Mouse (Mus musculus): ENCODE results near the gene Npas3.
A peak's percentile ranks its signal among the peaks of the same experiment; 100 is the strongest.
"Not testable (repeated sequence)": the region's sequence is repeated elsewhere in the genome, so short reads cannot be mapped to it uniquely, and the experiment has no call there.

The Npas3 gene

GRCm38 (mm10) chr12:53248101-53248727 lies at the start of gene Npas3:
Npas3 (plus strand) TSS chr12:53248677.
- DNase-seq (ENCODE audit: low spot score in 2 of 2), result peak; percentile 75 to 81

DNA sequence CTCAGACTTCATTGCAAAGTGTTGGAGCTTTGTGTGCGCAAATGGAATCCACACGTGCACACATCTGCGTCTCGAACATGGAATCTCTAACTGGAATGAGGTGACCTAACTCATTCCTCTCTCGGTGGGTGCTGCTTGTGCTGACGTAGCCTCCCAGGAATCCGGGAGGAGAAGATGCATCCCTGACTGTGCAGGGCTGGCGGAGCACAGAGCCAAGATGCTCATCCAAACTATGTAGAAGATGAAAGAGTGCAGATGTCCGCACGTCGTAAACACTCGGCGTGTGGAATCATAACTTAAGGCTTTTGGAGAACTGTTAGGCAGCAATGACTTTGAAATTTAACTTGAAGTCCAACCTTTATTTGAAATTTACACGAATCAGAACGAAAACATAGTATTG lies 31.3 kb upstream of the Npas3 start:
- no peak for DNase-seq (ENCODE audit: low spot score in 2 of 2)

- no peak for DNase-seq (ENCODE audit: low spot score in 2 of 2)
These were observed 25.7 kb upstream of the Npas3 start for GRCm38 (mm10) chr12:53222742-53223141.

DNA sequence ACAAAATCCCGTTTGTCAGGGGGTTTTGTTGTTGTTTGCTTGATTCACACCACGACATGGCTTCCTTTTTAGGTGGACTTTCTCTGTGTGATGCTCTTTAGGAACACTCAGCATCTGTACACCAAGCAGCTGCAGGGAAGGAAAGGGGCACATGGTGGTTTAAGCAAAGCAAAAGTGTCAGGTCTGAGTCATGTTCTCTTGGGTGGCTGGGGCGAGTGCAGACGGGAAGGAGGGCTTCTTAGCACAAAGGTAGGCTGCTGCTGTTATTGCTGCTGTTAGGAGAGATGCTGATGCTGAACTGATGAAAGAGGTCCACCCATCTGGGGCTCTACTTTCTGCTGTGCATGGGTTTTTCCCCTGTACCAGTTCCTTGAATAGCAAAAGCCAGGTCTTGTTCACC lies 21.1 kb upstream of the Npas3 start:
- DNase-seq (ENCODE audit: low spot score in 2 of 2), result no peak

- DNase-seq (ENCODE audit: low spot score in 2 of 2), result no peak
These were observed 19.1 kb upstream of the Npas3 start for GRCm38 (mm10) chr12:53229419-53229818.

GRCm38 (mm10) chr12:53246181-53246580 lies 2.3 kb upstream of the Npas3 start:
- no peak for DNase-seq (ENCODE audit: low spot score in 2 of 2)

GRCm38 (mm10) chr12:53246581-53247490 lies 1.6 kb upstream of the Npas3 start:
- peak; percentile 50 to 61 for DNase-seq (ENCODE audit: low spot score in 2 of 2)

DNA sequence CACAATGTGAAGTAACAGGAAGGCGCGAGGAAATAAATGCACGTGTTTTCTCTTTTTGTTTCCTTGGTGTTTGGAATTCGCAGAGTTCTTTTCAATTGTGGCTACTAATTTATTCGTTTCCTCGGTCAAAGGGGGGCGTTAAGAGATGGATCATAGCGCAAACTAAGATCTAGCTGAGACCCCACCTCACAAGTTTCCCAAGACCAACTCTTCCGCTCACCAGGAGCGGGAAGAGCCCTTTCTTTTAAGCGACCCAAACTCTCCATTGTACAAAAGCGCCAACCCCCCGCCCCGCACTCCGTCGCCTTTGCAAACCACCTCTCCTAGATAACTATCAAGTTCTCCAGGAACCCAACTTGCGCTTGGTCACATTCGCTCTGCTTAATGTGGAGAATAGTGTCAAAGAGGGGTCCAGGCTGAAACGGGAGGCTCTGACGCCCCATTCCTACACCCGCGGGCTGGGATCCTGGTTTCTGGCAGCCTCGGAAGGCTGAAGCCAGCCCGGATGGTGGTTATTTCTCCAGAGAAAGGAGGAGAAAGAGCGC lies 914 bp upstream of the Npas3 start:
- no peak for DNase-seq (ENCODE audit: low spot score in 2 of 2)

- peak; percentile 27 to 35 for DNase-seq (ENCODE audit: low spot score in 2 of 2)
These were observed 319 bp downstream of the Npas3 start for GRCm38 (mm10) chr12:53248796-53249195.

- DNase-seq (ENCODE audit: low spot score in 2 of 2), result peak; percentile 59 to 67
These were observed 3.3 kb downstream of the Npas3 start for GRCm38 (mm10) chr12:53251701-53252181.

DNA sequence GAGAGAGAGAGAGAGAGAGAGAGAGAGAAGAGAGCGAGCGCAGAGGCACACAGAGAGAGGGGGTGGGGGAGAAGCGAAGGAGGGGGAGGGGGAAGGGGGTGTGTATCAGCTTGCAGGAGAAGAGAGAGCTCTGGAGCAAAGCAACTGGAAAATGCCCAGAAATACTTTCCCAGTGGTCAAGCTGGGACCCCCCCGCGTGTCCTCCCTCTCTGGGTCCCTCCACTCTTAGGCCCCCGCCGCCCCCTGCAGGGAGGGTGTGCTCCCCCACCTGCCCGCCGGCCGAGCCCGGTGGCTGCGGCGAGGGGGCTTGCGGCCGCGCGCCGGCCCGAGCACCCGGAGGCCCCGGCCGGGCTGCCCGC lies 3.7 kb downstream of the Npas3 start:
- peak; percentile 40 to 44 for DNase-seq (ENCODE audit: low spot score in 2 of 2)

DNA sequence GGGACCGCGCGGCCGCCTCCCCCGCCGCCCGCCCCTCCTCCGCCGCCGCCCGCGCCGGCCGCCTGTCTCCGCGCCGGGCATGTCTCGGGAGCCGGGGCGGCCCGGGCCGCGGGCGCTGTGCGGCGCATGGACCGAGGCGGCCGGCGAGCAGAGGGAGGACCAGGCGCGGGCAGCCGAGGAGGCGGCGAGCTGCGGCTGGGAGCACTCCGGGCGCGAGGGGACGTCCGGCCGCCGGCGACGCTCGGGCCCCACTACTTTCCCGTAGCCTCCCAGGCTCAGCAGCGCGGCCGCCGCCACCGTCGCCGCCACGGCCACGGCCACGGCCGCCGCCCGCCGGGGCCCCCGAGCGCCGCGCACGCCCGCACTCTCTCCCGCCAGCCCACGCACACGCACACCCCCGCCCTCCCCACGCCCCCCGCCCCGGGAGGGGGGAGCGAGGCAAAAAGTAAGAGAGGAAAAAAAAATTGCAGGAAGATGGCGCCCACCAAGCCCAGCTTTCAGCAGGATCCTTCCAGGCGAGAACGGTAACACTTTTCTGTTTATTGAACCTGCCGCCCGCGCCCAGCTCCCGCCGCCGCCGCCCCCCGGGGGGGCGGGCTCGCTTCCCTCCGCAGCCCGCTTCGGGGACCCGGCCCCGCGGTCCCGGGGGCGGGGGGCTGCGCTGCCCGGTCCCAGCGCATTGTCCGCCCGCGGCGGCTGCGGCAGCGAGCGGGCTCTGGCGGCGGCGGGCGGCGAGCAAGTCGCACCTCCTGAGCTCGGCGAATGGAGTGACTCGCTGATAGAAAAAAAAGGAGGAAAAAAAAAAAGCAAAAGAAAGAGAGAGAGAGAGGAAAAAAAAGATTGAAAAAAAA lies 4.3 kb downstream of the Npas3 start:
- DNase-seq (ENCODE audit: low spot score in 2 of 2), result peak; percentile 34 to 43

GRCm38 (mm10) chr12:53253461-53254159 lies 5.1 kb downstream of the Npas3 start:
- DNase-seq (ENCODE audit: low spot score in 2 of 2), result peak; percentile 40 to 42

DNA sequence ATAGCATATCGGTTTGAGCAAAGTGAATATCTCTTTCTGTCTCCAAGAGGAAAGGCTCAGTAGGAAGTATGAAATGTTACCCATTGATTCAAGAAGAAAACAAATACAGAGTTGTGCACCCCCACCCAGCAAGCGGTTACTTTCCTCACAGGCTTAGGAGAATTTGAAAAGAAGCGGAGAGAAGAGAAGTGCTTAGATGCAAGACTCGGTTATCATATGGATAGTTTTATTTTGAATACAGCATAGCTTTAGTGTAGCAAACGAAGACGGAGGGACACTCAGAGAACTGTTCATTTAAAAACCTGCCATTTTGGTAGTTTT lies 5.6 kb downstream of the Npas3 start:
- no peak for DNase-seq (ENCODE audit: low spot score in 2 of 2)

DNA sequence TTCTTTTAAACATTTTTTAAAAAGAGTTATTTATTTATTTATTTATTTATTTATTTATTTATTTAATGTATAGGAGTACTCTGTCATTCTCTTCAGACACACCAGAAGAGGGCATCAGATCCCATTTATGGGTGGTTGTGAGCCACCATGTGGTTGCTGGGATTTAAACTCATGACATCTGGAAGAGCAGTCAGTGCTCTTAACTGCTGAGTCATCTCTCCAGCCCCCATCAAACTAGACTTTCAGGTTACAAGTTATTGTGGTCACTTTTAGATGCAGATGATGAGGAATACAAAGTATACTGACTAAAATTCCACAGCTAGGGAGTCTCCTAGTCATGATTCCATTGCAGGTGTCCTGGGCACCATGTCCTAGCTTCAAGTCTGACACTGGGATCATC lies 26.0 kb downstream of the Npas3 start:
- not testable (repeated sequence) for DNase-seq (ENCODE audit: low spot score in 2 of 2)

DNA sequence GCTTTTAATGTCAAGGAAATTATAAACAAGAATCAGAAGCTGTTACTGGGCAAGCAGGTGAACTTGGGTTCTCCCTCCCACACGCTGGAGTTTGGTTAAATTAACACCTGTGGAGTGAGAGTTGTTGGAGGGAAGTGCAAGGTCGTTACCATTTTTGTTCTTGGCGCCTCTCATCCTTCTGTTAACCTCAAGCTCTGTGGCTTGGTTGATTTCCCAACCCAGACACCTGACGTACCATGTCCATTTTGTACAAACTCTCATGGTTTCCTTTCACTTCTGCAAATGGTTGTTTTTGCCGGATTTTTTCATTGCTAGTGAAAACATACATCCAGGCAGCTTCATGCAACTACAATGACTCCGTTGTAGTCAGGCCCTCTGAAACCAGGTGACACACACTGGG lies 28.9 kb downstream of the Npas3 start:
- DNase-seq (ENCODE audit: low spot score in 2 of 2), result no peak

- DNase-seq (ENCODE audit: low spot score in 2 of 2), result no peak
These were observed 41.9 kb downstream of the Npas3 start for GRCm38 (mm10) chr12:53290341-53290740.

DNA sequence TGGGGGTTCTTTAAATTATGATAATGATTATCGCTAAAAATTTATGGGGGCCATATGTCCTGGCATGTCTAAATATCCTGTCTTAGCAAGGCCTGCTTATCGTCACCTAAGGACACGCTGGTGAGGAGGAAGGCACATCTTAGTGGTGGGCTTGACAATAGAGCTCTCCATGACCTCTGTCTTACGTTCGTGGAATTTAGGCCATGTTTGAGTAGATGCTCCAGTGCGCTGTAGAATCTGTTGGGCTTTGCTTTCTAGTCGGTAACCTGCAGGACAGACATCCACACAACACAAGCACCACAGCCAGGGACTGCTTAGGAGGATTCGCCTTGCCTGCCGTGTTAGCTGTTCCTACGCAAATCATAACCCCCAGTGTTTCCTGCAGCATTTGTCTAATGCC lies 42.4 kb downstream of the Npas3 start:
- no peak for DNase-seq (ENCODE audit: low spot score in 2 of 2)

DNA sequence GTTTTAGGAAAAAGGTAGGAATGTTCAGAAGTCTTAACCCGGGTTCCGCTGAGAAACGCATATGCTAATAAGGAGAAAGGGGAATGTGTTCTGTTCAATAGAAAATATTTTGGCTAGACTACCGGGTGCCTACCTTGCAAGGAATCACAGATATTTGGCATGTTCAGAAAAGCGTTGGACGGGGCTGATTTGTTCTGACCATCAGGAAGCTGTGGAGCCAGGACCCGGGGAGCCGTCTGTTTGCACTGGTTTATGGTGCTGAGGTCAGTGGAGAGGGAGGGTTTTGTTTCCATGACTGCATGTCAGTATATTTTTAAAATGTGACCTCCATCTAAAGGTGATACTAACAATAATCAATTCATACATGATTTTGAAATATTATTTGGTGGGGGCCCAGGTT lies 43.5 kb downstream of the Npas3 start:
- no peak for DNase-seq (ENCODE audit: low spot score in 2 of 2)

GRCm38 (mm10) chr12:53292508-53293300 lies 44.2 kb downstream of the Npas3 start:
- DNase-seq (ENCODE audit: low spot score in 2 of 2), result peak; percentile 56 to 57

DNA sequence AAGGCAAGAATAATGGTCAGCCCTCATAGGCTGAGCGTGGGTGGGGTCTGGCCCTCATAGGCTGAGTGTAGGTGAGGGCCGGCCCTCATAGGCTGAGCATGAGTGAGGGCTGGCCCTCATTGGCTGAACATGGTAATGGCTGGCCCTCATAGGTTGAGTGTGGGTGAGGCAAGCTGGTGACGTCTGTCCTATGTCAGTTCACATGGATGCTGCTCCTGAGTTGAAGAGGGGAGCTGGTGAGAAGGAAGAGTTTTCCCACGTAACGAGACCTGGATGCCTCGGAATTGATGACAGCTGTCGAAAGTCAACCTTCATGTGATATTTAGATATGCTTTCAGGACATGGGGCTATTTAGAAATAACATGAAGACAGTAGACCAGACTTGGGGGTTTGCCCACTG lies 45.5 kb downstream of the Npas3 start:
- no peak for DNase-seq (ENCODE audit: low spot score in 2 of 2)
